Mouse (Mus musculus): ENCODE results near the gene Tcp11l2.

Gene Tcp11l2

DNA sequence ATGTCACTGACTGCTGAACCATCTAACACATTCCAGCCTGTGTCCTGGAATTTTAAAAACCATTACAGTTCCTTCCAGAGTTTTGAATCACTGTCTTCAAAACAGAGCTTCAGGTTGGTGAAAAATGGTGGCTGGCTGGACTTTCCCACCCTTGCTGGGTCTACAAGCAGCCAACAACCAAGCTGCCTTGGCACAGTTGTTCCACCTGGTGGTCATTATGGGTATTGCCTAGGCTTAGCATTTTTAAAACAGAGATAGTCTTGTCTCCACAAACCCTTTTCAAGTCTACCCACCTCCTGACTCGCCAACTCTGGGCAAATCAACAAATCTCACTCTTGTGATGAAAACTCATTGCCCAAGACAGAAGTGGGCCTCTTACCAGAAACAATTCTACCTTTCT is 17.9 kb upstream of the Tcp11l2 start:
- DNase-seq: no peak

DNA sequence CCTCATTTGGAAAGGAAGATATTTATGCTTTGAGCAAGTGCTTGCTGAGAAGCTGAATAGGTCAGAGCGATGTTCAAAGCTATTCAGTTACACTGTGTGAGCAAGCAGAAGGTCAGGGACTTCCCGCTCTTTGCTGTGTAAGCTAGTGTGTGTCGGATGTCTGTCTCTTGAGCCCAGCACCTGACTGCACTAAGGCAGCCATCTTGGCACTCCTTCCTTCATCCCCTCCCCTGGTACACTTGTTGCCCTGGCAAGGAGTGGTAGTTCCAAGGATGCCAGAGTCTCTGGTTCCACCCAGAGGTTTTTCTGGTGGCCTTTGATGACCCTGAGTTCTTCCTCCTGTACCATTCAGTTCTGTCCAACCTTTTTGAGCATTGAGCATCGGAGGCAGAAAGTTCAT is 16.4 kb upstream of the Tcp11l2 start:
- DNase-seq: no peak

DNA sequence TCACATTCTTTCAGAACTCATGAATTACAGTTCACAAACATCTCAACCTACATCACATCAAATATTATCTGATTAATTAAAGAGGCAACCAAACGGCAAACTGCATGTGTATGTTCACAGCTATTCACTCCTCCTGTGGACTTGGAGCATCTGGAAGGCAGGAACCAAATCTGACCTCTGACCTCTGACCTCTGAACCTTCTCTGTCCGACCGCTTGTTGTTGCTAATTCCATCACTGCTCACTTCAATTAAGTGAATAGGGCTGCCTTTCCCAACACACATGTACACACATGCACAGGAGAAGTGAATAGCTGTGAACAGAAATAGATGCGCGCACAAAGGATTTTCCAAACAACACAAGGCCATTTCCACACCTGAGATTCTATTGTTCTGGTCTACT is 14.3 kb upstream of the Tcp11l2 start:
- DNase-seq: no peak

DNA sequence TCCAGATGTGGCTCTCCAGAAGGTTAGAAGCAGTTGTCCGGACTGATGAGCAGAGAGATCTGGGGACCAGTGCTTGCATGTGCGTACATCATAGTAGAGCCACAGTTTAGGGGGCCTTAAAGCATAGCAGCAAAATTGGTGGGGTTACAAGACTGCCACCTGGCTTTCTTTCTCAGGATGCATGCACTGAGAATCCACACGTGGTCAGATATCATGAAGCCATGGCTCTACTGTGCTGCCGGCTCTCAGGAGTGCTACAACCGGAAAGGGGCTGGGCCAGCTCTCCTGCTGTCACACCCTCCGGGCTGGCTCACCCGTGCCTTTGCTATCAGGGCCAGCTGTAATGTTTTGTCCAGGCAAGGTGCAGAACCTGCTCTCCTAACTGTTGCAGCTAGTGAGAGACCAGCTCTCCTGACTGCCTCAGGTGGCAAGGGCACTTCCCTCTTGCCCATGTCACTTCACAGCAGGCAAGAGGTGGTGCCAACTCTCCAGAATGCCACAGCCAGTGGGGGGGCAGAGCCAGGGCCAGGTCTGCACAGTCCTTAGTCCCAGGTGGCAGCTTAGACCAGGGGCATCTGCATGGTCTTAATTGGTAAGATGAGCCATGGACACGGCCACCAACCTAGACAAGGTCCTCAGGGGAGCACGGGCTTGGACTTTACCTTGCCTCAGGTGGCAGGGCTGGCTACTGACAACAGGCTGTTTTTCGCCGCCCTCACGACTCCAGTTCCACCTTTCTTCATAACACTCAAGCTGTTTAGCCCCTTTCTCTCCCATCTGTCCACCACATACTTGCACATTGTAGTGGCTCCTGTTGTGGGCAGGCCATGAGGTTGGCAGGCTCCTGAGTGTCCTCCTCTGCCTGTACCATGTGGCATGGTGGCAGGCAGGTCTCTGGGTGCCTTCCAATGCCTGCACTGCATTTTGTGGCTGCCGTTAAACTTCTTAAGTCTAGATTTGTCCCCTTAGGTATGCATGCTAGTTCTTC is 13.6 kb upstream of the Tcp11l2 start:
- peak; percentile 21 to 44 for DNase-seq

DNA sequence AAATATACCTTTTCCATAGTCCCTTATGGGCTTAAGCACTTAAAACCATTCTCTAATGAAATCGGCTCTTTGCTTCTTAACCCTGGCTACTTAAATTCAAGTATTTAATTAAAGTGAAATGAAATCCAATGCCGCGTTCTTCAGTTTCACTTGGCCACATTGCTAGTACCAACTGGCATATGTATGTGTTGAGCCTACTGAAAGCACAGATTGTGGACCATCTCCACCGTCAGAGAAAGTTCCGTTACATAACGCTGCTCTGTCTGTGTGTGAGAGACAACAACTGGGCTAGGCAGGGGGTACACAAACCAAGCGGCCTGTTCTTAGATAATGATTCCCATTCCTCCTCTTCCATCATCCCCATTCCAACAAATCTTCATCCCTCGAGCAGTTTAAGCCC is 12.0 kb upstream of the Tcp11l2 start:
- no peak for DNase-seq

DNA sequence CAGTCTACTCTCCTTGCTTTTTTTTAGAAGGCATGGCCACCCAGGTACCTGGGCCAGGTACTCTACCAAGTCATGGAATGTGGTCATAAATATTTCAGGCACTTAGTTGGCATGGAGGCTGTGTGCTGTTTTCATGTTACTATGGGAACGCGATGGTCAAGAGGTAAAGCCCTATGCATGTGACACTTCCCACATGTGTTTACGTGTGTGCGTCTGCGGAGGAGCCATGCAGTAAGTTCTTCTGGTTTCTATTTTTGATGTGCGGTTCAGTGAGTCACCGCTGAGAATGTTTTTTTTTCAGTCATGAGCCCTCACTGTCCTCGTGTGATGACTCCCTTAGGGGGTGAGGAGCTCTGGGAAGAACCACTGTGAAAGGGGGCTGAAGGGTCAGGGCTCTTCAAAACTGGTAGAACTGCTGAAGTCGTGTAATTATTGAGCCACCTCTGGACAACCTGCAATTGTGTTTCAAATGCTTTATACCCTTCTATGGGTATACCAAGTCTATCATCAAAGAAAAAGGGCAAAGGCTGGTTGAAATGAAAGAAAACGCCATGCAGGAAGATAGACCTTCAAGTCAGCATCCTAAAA is 5.3 kb upstream of the Tcp11l2 start:
- no peak for DNase-seq

DNA sequence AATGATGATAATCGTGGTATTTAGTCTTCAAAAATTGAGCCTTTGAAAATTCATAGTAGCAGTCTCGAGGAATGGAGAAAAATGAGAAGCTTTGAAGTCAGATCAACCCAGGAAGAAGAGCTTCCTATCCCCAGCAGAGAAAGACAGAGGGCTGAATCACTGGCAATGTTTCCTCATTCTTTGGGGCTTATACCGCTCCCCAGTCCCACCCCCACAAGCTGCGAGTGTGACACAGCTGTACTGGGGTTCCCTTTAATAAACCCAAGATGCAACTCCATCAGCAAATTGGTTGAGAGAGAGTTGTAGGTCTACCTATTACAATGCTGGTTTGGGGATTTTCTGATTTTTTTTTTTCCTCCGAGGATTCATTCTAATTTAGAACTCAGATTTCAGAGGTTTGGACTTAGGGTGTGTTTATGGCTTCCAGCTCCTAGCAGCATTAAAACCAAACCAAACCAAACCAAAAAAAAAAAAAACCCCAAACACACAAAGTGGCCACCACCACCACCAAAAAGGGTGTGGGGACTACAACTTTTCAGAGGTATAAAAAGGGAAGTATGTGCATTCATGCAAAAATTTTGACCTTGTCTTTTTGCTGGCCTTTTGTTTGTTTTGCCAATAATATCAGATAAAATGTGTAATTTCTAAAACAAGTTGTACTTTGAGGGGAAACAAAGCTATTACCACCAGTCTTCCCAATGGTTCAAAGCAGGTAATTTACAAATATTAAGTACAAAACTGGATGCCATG is 2.6 kb upstream of the Tcp11l2 start:
- no peak for DNase-seq

DNA sequence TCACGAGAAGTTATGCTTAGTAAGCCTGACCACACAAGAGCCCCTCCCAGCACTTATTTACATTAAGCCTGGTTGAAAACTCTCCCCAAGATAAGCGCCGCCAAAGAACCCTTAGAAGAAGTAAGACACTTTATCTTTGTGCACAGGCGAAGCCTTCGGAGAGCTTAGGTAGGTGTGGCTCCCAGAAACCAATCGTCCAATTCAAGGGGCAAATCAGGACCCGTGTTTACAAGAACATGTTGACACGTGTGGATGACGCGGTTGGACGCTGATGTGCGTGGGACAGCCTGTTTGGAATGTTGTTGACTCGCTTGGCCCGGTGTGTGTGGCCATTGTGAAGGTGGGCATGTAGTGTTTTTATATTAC is 414 bp upstream of the Tcp11l2 start:
- DNase-seq: no peak

DNA sequence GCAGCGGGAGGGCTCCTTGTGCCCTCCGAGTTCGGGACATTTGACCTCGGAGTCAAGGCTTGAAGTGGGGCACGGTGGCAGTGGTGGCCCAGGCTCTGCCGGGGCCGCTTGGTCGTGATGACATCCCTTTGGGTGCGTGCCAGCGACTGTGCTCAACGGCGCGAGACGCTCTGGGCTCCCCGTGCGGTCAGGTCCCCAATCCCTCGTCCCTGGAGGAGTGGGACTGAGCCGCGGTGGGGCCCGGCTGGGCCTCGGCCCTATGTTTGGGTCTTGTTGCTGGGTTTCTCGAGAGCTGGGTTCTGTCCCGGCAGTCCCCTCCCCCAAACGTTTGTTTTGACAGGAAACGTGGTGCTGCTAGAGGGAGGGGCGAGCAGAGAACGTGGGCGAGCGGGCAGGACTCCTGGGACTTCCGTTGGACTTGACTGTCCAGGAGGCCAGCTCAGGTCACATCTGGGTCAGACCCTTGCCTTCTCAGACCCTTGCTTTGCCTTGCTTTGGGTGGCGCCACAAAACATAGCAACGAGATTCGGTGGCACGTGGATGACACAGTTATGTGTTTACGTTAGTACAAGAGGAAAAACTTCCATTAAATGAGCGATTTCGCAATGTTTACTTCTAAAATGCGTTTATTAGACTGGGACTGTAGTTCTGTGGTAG is 773 bp downstream of the Tcp11l2 start:
- peak; percentile 78 to 89 for DNase-seq

DNA sequence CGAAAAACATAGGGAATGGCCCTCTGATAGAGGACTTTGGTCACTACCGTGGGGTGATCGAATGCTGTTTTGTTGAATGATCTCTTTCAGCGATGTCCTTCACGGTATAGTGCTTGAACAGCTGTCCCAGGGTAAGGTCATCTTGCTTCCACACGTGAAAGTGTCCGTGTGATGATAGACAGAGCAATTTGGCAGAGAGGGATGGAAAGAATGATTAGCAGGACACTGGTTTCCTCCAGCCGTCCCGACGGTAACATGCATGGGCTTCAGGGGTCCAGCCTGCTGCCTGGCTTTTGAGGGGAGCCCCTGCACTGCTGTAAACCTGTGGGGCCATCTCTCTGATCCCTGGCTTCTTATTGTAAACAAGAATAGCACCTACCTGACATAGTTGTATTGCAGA is 2.3 kb downstream of the Tcp11l2 start:
- DNase-seq: no peak

DNA sequence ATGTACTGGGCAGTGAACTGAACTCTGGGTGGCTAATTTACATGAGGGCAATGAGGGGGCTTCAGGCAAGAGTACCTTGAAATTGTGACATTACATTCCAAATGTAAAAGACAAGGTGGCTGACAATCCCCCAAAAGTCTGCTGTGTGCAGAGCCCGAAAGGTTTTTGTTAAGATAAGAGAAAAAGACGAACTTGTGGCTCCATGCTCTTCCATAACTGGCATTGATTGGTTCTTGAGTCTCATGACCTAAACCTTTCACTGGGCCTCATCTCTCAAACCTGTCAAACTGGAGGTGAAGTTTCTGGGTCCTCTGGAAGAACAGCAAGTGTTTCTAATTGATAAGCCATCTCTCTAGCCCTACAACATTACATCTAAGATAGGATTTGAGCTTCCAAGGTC is 3.1 kb downstream of the Tcp11l2 start:
- no peak for DNase-seq

DNA sequence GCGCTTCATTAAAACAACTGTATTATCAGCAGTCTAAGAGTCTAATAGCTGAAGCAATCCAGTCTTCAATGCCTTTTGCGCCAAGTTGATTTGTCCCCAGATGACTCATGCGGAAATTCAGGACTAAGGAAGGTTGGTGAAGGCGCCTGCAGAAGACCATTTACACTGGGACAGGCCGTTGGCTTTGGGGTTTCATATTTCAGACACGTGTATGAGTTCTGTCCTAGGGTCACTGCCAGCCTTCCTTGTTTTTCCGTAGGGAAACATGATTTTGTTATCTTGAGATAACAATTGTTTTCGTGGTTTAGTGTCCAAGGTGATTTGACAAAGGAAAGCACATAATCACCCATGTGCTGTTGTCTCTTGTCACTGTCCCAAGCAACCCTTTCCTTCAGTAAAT is 4.8 kb downstream of the Tcp11l2 start:
- no peak for DNase-seq

DNA sequence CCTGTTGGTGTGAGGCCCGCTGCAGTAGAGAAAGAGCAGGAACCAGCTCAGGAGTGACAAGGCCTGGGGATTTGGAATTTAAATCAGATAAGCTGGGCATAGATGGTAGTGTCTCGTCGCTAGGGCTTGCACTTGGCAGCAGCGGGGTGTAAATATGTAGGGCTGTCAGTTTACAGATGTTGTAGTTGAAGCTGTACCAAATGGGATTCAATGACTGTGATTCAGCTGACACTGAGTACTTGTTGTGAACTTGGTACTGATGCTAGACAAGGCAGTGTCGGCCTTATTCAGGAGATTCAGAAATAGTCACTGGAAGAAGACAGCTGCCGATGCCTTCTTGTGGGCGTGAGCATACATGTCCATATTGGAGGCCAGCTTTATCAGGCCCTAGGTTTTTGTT is 5.8 kb downstream of the Tcp11l2 start:
- DNase-seq: no peak

DNA sequence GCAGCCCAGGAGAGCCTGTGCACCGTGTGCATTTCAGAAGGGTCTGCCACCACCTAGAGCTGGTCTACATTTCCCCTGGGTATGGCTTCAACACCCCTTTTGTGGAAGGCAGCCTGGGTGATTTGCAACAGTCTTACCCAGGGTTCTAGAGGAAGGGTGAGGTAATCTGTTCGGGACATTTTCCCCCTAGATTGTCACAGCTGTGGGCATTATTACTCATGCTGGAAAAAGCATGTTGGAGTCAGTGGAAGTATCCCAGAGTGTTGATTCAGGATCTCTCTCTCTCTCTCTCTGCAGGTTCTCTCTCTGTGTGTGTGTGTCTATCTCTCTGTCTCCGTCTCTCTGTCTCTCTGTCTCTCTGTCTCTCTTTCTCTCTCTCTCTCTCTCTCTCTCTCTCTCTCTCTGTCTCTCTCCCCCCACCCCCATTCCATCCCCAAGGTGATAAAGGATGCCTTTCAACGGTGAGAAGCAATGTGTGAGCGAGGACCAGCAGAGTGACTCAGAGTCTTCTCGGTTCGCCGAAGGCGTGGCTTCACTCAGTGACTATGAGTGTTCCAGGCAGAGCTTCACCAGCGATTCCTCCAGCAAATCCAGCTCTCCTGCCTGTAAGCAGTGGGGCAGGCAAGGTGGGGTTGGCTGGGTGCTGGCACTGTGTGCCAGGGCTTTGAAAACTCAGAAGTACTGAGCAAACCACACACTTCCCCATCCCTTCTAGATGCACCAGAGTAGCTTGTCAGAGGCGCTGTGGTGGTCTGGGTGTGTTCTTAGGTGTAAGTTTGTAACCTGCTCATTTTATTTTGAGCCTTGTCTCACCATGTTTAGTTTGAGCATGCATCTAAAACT is 8.2 kb downstream of the Tcp11l2 start:
- no peak for DNase-seq

DNA sequence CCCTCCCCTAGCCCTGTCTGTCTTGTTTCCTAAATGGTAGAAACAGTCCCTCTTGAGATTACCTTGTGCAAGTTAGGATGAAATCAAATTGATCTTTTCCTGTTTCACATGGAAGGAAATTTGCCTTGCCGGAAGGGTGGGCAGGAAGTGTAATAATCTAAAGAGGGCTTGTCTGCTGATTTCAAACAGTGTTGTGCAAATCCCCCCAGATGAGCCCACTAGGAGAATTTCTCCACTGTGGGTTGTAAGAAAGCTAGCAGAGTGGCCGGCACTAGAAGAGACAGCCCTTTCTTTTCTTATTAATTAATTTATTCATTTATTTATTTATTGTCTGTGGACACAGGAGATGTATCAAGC is 8.8 kb downstream of the Tcp11l2 start:
- DNase-seq: no peak

DNA sequence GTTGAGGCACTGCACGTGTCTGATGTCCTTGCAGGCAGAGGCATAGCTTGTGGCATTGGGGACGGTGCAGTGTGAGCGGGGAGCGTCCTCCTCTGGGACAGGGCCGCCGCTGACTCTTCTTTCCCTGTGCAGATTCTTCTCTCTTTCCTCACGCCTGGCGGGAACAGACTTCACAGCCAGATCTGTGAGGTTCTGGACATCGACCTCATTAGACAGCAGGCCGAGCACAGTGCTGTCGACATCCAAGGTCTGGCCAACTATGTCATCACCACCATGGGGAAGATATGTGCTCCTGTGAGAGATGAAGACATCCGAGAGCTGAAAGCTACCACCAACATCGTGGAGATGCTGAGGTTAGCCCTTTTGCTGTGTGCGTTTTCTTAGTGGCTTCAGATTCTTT is 14.5 kb downstream of the Tcp11l2 start:
- DNase-seq: no peak

DNA sequence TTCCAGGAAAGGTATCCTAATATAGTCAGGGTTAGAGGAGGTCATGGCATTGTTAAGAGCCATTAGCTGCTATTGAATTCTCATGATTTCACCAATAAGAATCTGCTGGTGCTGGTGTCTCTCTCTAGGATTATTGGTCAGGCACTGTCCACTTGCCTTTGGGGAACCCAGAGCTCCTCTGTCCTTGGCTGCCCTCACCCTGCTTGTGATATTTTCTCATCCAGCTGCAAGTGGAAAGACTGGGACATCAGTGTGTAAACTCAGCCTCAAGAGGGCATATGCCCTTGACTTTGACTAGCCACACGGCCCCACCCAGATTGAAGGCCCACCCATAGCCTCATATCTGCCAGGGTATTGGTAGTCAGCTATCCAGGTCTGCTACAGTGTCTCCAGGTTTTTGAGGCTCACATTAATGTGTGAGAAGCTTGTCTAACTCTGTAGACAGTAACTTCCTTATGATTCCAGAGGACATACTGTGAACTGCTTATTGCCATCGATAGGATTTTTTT is 15.3 kb downstream of the Tcp11l2 start:
- DNase-seq: no peak

DNA sequence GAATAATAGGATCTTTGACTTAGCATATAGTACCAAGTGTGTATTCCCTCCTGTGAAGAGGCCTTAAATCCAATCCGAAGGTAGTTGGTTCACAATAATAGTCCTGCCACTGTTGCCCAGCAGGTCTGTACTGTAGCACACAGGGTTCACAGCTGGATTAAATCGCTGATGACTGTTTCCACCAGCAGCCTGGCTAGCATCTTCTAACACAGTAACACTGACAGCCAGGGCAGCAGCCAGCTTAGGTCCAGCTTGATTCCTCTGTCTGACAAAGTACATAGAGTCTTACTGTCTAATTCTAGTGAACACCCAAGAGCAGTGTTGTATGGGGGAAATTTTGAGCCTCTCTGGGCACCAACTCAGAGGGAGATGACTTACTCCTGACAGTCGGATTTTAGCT is 16.3 kb downstream of the Tcp11l2 start:
- no peak for DNase-seq

DNA sequence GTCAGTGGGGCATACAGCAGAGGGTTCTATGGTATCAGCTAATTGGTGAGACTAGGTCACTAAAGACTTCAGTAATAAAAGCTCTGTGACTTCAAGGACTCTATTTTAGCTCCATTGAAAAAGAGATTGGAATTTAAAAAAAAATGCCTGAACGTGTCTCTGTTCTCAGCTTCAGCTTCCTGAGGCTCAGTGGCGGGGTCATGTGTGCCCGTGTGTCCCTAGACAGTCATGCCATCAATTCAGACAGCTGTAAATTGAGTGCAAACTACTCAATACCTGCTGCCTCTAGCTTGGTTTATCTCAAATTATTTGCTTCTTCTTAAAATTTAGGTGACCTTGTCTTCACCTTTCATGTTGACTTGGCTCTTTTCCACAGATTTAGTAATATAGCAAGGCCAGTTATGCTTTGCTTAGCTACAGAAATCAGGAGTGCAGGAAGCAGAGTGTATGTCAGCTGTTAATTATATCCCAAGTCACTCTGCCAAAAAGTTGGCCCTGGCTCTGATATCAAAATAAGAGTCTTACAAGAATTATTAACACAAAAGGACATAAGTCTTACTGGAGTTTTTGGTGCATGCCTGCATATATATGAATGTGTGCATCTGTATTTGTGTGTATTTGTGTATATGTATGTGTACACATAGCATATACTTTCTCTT is 20.8 kb downstream of the Tcp11l2 start:
- DNase-seq: peak in 1 of 2 experiments; percentile 35

DNA sequence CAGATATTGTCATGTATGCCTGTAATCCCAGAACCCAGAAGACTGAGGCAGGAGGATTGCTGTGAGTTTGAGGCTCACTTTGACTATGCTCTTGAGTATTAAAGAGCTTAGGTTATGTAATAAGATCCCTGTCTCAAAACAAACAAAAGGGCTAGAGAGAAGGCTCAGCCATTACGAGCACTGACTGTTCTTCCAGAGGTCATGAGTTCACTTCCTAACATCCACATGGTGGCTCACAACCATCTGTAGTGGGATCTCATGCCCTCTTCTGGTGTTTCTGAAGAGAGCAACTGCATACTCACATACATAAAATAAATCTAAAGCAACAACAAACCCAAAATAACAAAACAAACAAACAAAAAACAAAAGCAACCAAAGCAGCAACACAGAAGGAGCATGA is 21.7 kb downstream of the Tcp11l2 start:
- no peak for DNase-seq

DNA sequence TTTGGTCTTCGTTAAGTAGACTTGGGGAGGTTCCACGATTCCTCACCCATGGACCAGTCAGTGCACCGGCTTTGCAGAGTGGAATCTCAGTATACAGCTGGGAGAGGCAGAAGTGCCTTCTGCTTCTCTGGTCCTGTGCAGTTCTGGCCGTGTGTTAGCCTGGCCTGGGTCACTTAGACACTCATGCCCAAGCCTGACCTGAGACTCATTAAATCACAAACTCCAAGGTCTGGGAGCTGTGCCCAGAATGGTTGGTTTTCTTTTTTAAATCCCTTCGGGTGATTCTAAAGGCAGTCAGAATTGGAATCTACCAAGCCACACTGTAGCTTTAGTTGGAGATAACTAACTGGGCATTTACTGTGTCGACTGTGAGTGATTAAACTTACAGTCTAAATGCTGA is 23.7 kb downstream of the Tcp11l2 start:
- no peak for DNase-seq

DNA sequence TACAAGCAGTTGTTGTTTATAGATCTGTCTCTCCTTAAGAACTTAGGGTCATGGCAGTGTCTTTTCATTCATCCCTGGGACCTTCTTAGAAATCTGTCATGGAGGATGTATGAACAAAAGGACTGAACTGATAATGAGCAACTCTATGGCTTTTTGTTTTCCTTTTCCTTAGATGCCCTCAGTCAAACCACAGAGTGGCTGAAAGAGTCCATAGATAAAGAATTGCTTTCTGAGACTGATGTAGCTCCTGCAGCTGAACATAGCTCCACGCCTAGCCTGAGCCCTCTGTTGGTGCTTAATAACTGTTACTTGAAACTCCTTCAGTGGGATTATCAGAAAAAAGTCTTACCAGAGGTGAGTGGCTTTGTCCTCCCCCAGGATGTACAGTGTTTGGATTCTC is 27.9 kb downstream of the Tcp11l2 start:
- no peak for DNase-seq

Data from kidney, postnatal 4 days (tissue).